Mouse (Mus musculus): ENCODE data around the gene Tmem37.

GRCm38 (mm10) chr1:120054997-120055396 is 18.9 kb downstream of the Tmem37 start:
- TF ChIP-seq POLR2A (IDR thresholded peaks at IDR 0.05; ENCODE audit: insufficient read depth, low read depth, low read length) (no peak), CTCF (IDR thresholded peaks at IDR 0.05) (no peak), EP300 (IDR thresholded peaks at IDR 0.05; ENCODE audit: insufficient read depth, low read depth, low read length) (no peak)
